In the genomic region with DNA sequence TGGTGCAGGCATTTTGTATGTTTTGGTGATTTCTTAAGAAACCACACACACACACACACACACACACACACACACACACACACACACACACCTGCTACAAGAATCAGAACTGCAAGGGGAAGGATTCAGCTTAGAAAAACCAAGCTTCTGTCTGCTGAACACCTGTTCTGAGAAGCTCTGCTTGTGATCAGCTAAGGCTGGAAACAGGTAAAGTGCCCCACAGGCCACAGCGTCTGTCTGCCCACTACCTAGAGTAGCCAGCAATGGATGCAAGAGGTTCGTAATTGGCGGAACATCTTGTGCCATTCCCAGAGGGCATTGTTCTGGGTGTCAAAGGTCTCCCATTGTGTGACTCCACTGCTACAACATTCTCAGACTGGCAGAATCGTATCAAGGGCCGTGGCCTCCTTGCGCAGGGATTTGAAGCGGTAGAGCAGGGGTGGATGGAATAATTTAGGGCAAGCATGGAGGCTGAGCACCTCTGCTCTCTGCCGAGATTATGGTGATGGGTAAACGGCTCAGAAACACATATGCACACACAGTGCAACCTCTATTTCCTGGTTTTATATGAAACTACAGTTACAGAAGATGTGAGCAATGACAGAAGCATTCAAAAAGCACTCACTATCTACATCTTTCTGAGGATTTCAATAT, we compare ENCODE assay signal across 21 mouse cellular contexts.
DNase-seq lines count a peak whose midpoint lies in the region; ATAC-seq and TF ChIP-seq lines count a peak whose summit lies in the region.
"Had no signal": no experiment of that assay in that cellular context is flagged by ENCODE, and none has a peak within 500 bp of the region (broad histone marks: within the 10 kb centered on the region; RNA-seq: fewer than 3 reads in every experiment).

No protein-coding gene starts in this region.

- H3K36me3 ChIP-seq in midbrain, embryonic 11.5 days (ENCODE audit: control insufficient read depth, insufficient read depth, low read length), result no peaks in the 10 kb centered on the region
- H3K36me3 ChIP-seq in neural tube, embryonic 14.5 days (ENCODE audit: control insufficient read depth, insufficient read depth, low read length), result no peaks in the 10 kb centered on the region
- H3K36me3 ChIP-seq: limb, embryonic 15.5 days had no signal

- H3K4me3 ChIP-seq in layer of hippocampus, adult 2 months, result no peak overlapping the region
- H3K4me3 ChIP-seq in midbrain, embryonic 11.5 days (ENCODE audit: low read depth, low read length), result no peak overlapping the region
- no peak overlapping the region for H3K4me3 ChIP-seq in neural tube, embryonic 14.5 days (ENCODE audit: low read depth, low read length)
- H3K4me3 ChIP-seq: erythroblast, embryonic 14.5 days; heart, adult 2 months; limb, embryonic 15.5 days had no signal

- H3K9ac ChIP-seq in midbrain, embryonic 11.5 days (ENCODE audit: low read length), result no peak overlapping the region
- no peak overlapping the region for H3K9ac ChIP-seq in neural tube, embryonic 14.5 days (replicated peaks; ENCODE audit: low read depth, low read length)
- H3K9ac ChIP-seq: limb, embryonic 15.5 days had no signal

- 11% methylated on average over 9 of the region's 9 CpGs for WGBS in midbrain, embryonic 11.5 days
- WGBS in neural tube, embryonic 14.5 days, result 16% methylated on average over 9 of the region's 9 CpGs

- no peak for TF ChIP-seq CTCF in layer of hippocampus, adult 2 months (conservative IDR thresholded peaks at IDR 0.05)

- no peaks in the 10 kb centered on the region for H3K27me3 ChIP-seq in midbrain, embryonic 11.5 days (ENCODE audit: control insufficient read depth, insufficient read depth, low read length)
- no peaks in the 10 kb centered on the region for H3K27me3 ChIP-seq in neural tube, embryonic 14.5 days (ENCODE audit: control insufficient read depth, insufficient read depth, low read length)
- H3K27me3 ChIP-seq: limb, embryonic 15.5 days; Patski had no signal

- 0 out of 2 replicates have a peak overlapping the region, but pooled peaks have one; percentile 18 for H3K27ac ChIP-seq in layer of hippocampus, adult 2 months
- H3K27ac ChIP-seq in midbrain, embryonic 11.5 days (ENCODE audit: low read depth, low read length), result no peak overlapping the region
- no peak overlapping the region for H3K27ac ChIP-seq in neural tube, embryonic 14.5 days (ENCODE audit: low read depth, low read length)
- H3K27ac ChIP-seq: heart, adult 2 months; limb, embryonic 15.5 days; stomach, postnatal 0 days had no signal

- H3K4me2 ChIP-seq in midbrain, embryonic 11.5 days, result no peak overlapping the region
- no peak overlapping the region for H3K4me2 ChIP-seq in neural tube, embryonic 14.5 days (ENCODE audit: low read depth, low read length)
- H3K4me2 ChIP-seq: limb, embryonic 15.5 days had no signal

- peaks cover 13% of the 10 kb centered on the region for H3K4me1 ChIP-seq in midbrain, embryonic 11.5 days (ENCODE audit: control insufficient read depth, insufficient read depth, low read length)
- H3K4me1 ChIP-seq in neural tube, embryonic 14.5 days (ENCODE audit: control insufficient read depth, insufficient read depth, low read length), result no peaks in the 10 kb centered on the region
- H3K4me1 ChIP-seq: limb, embryonic 15.5 days had no signal

- no peaks in the 10 kb centered on the region; the same call in 1 of the 2 replicates for H3K9me3 ChIP-seq in midbrain, embryonic 11.5 days (ENCODE audit: control insufficient read depth, low read length)
- no peaks in the 10 kb centered on the region for H3K9me3 ChIP-seq in neural tube, embryonic 14.5 days (ENCODE audit: control insufficient read depth, low read length)
- H3K9me3 ChIP-seq: limb, embryonic 15.5 days had no signal

- DNase-seq in layer of hippocampus, adult 2 months (ENCODE audit: low spot score in 2 of 2), result no peak
- no peak for DNase-seq in layer of hippocampus, adult 11-12 months (ENCODE audit: low spot score)
- peak; percentile 61 for DNase-seq in embryo, embryonic 11 days
- DNase-seq in midbrain, embryonic 11.5 days (ENCODE audit: low spot score, missing footprints), result peak; percentile 93
- no peak for DNase-seq in thymus, postnatal 0 days (ENCODE audit: low spot score)
- no peak for DNase-seq in ovary, postnatal 10 days (ENCODE audit: low spot score)
- DNase-seq in lung, postnatal 36 days, result no peak
- DNase-seq: cerebellum, adult 9-11 months; gastrocnemius, postnatal 14 days; heart, adult 2 months; kidney, adult 18-20 months; kidney, postnatal 10 days; layer of hippocampus, adult 9-11 months; lung, postnatal 14 days; thymus, postnatal 25 days had no signal

- ATAC-seq in midbrain, embryonic 11.5 days (ENCODE audit: low FRiP score), result peak; percentile 73
- peak; percentile 44; the same call in 1 of the 2 replicates for ATAC-seq in neural tube, embryonic 14.5 days (ENCODE audit: low read depth)
- ATAC-seq: activated CD4-positive, CD25-positive, alpha-beta regulatory T cell, adult 4 months; Patski had no signal

Comparison
In these comparisons a context has a peak if more than half of its experiments do, and no peak if none do; other contexts are left out.
1. DNase-seq: peak in embryo, embryonic 11 days (single experiment) and midbrain, embryonic 11.5 days (single experiment); none in layer of hippocampus, adult 2 months (0 of 2), layer of hippocampus, adult 11-12 months (single experiment), thymus, postnatal 0 days (single experiment), ovary, postnatal 10 days (single experiment) and lung, postnatal 36 days (single experiment).